Comparison of ENCODE assay signal across 8 mouse cellular contexts in genomic region chr14:86562728-86563127, GRCm38 (mm10).
DNase-seq lines count a peak whose midpoint lies in the region; ATAC-seq and TF ChIP-seq lines count a peak whose summit lies in the region.

No protein-coding gene starts in this region.

- H3K9me3 ChIP-seq in heart, embryonic 12.5 days (replicated peaks): no peaks in the 10 kb centered on the region
- no peaks in the 10 kb centered on the region for H3K9me3 ChIP-seq in midbrain, embryonic 14.5 days (ENCODE audit: control insufficient read depth, low read length)

- no peak overlapping the region for H3K27ac ChIP-seq in heart, adult 2 months
- H3K27ac ChIP-seq in heart, embryonic 12.5 days (ENCODE audit: poor library complexity, severe bottlenecking): no peak overlapping the region
- no peak overlapping the region for H3K27ac ChIP-seq in midbrain, embryonic 14.5 days (replicated peaks; ENCODE audit: low read depth, low read length)

- intact Hi-C loops in heart, adult 2 months (cut with DNase I): loop anchor here (10.0 kb wide), 1 partner anchor 228 kb away; no protein-coding TSS in a partner anchor

- no peak overlapping the region for H3K9ac ChIP-seq in heart, adult 2 months (ENCODE audit: low read depth, low read length)
- H3K9ac ChIP-seq in heart, embryonic 12.5 days: no peak overlapping the region
- H3K9ac ChIP-seq in midbrain, embryonic 14.5 days (replicated peaks; ENCODE audit: low read length): no peak overlapping the region

- 52% methylated on average over 2 of the region's 2 CpGs for WGBS in heart, adult 2 months
- 57% methylated on average over 2 of the region's 2 CpGs for WGBS in heart, embryonic 12.5 days
- WGBS in midbrain, embryonic 14.5 days: 56% methylated on average over 2 of the region's 2 CpGs

- peaks cover 1% of the 10 kb centered on the region; the same call in 1 of the 2 replicates for H3K4me1 ChIP-seq in heart, adult 2 months (ENCODE audit: control insufficient read depth, insufficient read depth, low read length)
- H3K4me1 ChIP-seq in heart, embryonic 12.5 days (replicated peaks): peaks cover 4% of the 10 kb centered on the region; the same call in 1 of the 2 replicates
- no peaks in the 10 kb centered on the region for H3K4me1 ChIP-seq in midbrain, embryonic 14.5 days (ENCODE audit: control insufficient read depth, insufficient read depth, low read length)

- H3K79me2 ChIP-seq in heart, adult 2 months (replicated peaks; ENCODE audit: control insufficient read depth, insufficient read depth, low read length): no peaks in the 10 kb centered on the region

- no peak overlapping the region for H3K4me3 ChIP-seq in heart, adult 2 months
- no peak overlapping the region for H3K4me3 ChIP-seq in heart, embryonic 12.5 days
- no peak overlapping the region for H3K4me3 ChIP-seq in midbrain, embryonic 14.5 days (replicated peaks; ENCODE audit: low read depth, low read length)

- TF ChIP-seq POLR2A in heart, adult 2 months (IDR thresholded peaks at IDR 0.05; ENCODE audit: insufficient read depth, low read depth, low read length): no peak

- TF ChIP-seq CTCF in heart, adult 2 months (IDR thresholded peaks at IDR 0.05): peak; percentile 87

- DNase-seq in heart, adult 2 months: peak; percentile 8 to 19
- DNase-seq in 3T3-L1 (ENCODE audit: low read depth, low spot score) (peak; percentile 6), WW6 (ENCODE audit: low read depth, low spot score) (peak; percentile 5)
- peak; percentile 3 for DNase-seq in forelimb bud, embryonic 11.5 days (ENCODE audit: low read depth, low spot score)
- DNase-seq in midbrain, embryonic 14.5 days: peak; percentile 34
- DNase-seq in thymus, postnatal 25 days: no peak
- no peak for DNase-seq in natural killer cell, adult 2 months (ENCODE audit: low spot score in 2 of 2)

- TF ChIP-seq EP300 in heart, adult 2 months (IDR thresholded peaks at IDR 0.05; ENCODE audit: insufficient read depth, low read depth, low read length): no peak

- no peaks in the 10 kb centered on the region for H3K27me3 ChIP-seq in heart, adult 2 months (ENCODE audit: control insufficient read depth, insufficient read depth, low read length)
- no peaks in the 10 kb centered on the region for H3K27me3 ChIP-seq in heart, embryonic 12.5 days (replicated peaks)
- no peaks in the 10 kb centered on the region for H3K27me3 ChIP-seq in midbrain, embryonic 14.5 days (ENCODE audit: control insufficient read depth, insufficient read depth, low read length)

- peaks cover 5% of the 10 kb centered on the region; the same call in 1 of the 2 replicates for H3K36me3 ChIP-seq in heart, adult 2 months (ENCODE audit: control insufficient read depth, insufficient read depth, low read length)
- H3K36me3 ChIP-seq in heart, embryonic 12.5 days: no peaks in the 10 kb centered on the region
- H3K36me3 ChIP-seq in midbrain, embryonic 14.5 days (ENCODE audit: control insufficient read depth, insufficient read depth, low read length): no peaks in the 10 kb centered on the region

- H3K4me2 ChIP-seq in heart, embryonic 12.5 days: no peak overlapping the region
- H3K4me2 ChIP-seq in midbrain, embryonic 14.5 days (ENCODE audit: low read length): no peak overlapping the region

- ATAC-seq in heart, embryonic 12.5 days (ENCODE audit: insufficient number of reproducible peaks, low FRiP score): no peak
- no peak for ATAC-seq in midbrain, embryonic 14.5 days (ENCODE audit: low FRiP score, low TSS enrichment)

Comparison
In these comparisons a context has a peak if more than half of its experiments do, and no peak if none do; other contexts are left out.
1. DNase-seq: peak in heart, adult 2 months (2 of 2), 3T3-L1 (single experiment), WW6 (single experiment), forelimb bud, embryonic 11.5 days (single experiment) and midbrain, embryonic 14.5 days (single experiment); none in thymus, postnatal 25 days (single experiment) and natural killer cell, adult 2 months (0 of 2).